Mouse (Mus musculus) ES-Bruce4 (cell line): ENCODE data around the gene Gfer. TPM values are rescaled to one million over a fixed set of nuclear protein-coding genes. Genes with fewer than 3 reads are reported as not detected.
A peak's percentile ranks its signal among the peaks of the same experiment; 100 is the strongest.

Experiments used
- H3K27ac ChIP-seq: 2 replicates; pipeline ENCODE4 v1.5.1; 2012; ENCODE audit warnings: low read length, inconsistent platforms; ENCODE audit not compliant: insufficient read depth
- H3K27me3 ChIP-seq: 2 replicates; pipeline ENCODE4 v1.6.1; 2012; ENCODE audit warnings: mild to moderate bottlenecking, low read length, inconsistent platforms; ENCODE audit not compliant: control insufficient read depth, poor library complexity, insufficient read depth, severe bottlenecking
- H3K36me3 ChIP-seq: 2 replicates; pipeline ENCODE4 v1.6.1; 2012; ENCODE audit warnings: inconsistent platforms, mild to moderate bottlenecking, low read length, moderate library complexity; ENCODE audit not compliant: control insufficient read depth, poor library complexity, insufficient read depth, severe bottlenecking
- H3K4me1 ChIP-seq: one replicate; pipeline ENCODE4 v1.8.1; 2011; ENCODE audit warnings: low read length; ENCODE audit not compliant: control insufficient read depth, insufficient read depth
- H3K4me3 ChIP-seq: 2 replicates; pipeline ENCODE4 v1.5.1; 2011; ENCODE audit warnings: low read depth, mild to moderate bottlenecking, low read length
- H3K9ac ChIP-seq: 2 replicates; pipeline ENCODE4 v1.6.1; 2012; ENCODE audit warnings: low read depth, mild to moderate bottlenecking, inconsistent platforms; ENCODE audit not compliant: poor library complexity, severe bottlenecking
- H3K9me3 ChIP-seq: replicated peaks from 2 replicates; pipeline ENCODE4 v1.6.1; 2012; ENCODE audit warnings: mild to moderate bottlenecking, low read length, inconsistent platforms; ENCODE audit not compliant: control insufficient read depth, poor library complexity, insufficient read depth, severe bottlenecking
- CTCF ChIP-seq: IDR thresholded peaks from one replicate; pipeline ENCODE4 v1.8.1; 2011; ENCODE audit warnings: low read depth, low read length
- EP300 ChIP-seq: IDR thresholded peaks from 2 replicates; pipeline ENCODE4 v1.6.1; 2011; ENCODE audit warnings: low read depth, low read length; ENCODE audit not compliant: insufficient read depth
- POLR2A ChIP-seq: IDR thresholded peaks from one replicate; pipeline ENCODE4 v1.8.1; 2011; ENCODE audit warnings: low read length; ENCODE audit not compliant: insufficient read depth
- polyA plus RNA-seq: library from polyadenylated mRNA; stranded (reverse); fragments of >200 nt; gene quantifications from 2 replicates; pipeline ENCODE4 v1.2.4, GENCODE M21; 2011; ENCODE audit warnings: low read depth; ENCODE audit not compliant: missing spikeins, insufficient read depth, insufficient read length

Gene Gfer
- polyA plus RNA-seq, 1 experiment, result 79.6 TPM

GRCm38 (mm10) chr17:24658017-24658758 lies 37.8 kb downstream of the Gfer start, which contains the start of gene Npw:
TSS of gene Npw (minus strand) at chr17:24658457.
- Histone ChIP-seq H3K9ac (peak within 1 kb of the TSS; percentile 43), H3K27ac (no peak within 1 kb of the TSS), H3K9me3 (no peaks in the 10 kb centered on the region), H3K4me3 (peak within 1 kb of the TSS; percentile 63), H3K36me3 (no peaks in the 10 kb centered on the region), H3K4me1 (no peaks in the 10 kb centered on the region), H3K27me3 (no peaks in the 10 kb centered on the region)
- no peak for TF ChIP-seq CTCF
- no peak for TF ChIP-seq EP300
- TF ChIP-seq POLR2A, result no peak

GRCm38 (mm10) chr17:24654969-24655368 lies 41.0 kb downstream of the Gfer start:
- TF ChIP-seq POLR2A (no peak), EP300 (no peak), CTCF (no peak)
- Histone ChIP-seq H3K27ac (no peak overlapping the region), H3K4me1 (no peaks in the 10 kb centered on the region), H3K36me3 (no peaks in the 10 kb centered on the region), H3K9me3 (no peaks in the 10 kb centered on the region), H3K4me3 (no peak overlapping the region), H3K27me3 (no peaks in the 10 kb centered on the region), H3K9ac (no peak overlapping the region)

GRCm38 (mm10) chr17:24653967-24654710 lies 41.8 kb downstream of the Gfer start:
- Histone ChIP-seq H3K27ac (no peak overlapping the region), H3K4me3 (peak overlapping the region; percentile 47), H3K9me3 (no peaks in the 10 kb centered on the region), H3K27me3 (no peaks in the 10 kb centered on the region), H3K4me1 (no peaks in the 10 kb centered on the region), H3K36me3 (no peaks in the 10 kb centered on the region), H3K9ac (0 out of 2 replicates have a peak overlapping the region, but pooled peaks have one; percentile 39)
- TF ChIP-seq POLR2A (no peak), EP300 (no peak), CTCF (peak; percentile 98)

- Histone ChIP-seq H3K4me3 (no peak overlapping the region), H3K27ac (no peak overlapping the region), H3K9ac (no peak overlapping the region), H3K4me1 (no peaks in the 10 kb centered on the region), H3K36me3 (no peaks in the 10 kb centered on the region), H3K9me3 (no peaks in the 10 kb centered on the region), H3K27me3 (no peaks in the 10 kb centered on the region)
- TF ChIP-seq CTCF (no peak), POLR2A (no peak), EP300 (no peak)
Observed at GRCm38 (mm10) chr17:24651835-24652234, 44.1 kb downstream of the Gfer start.

GRCm38 (mm10) chr17:24650766-24651165 lies 45.2 kb downstream of the Gfer start:
- no peaks in the 10 kb centered on the region for H3K27me3 ChIP-seq
- peak overlapping the region; percentile 83; the same call in 1 of the 2 replicates for H3K9ac ChIP-seq
- no peaks in the 10 kb centered on the region for H3K9me3 ChIP-seq
- no peaks in the 10 kb centered on the region for H3K36me3 ChIP-seq
- no peak overlapping the region for H3K4me3 ChIP-seq
- H3K4me1 ChIP-seq, result peaks cover 2% of the 10 kb centered on the region
- H3K27ac ChIP-seq, result no peak overlapping the region
- no peak for TF ChIP-seq POLR2A
- TF ChIP-seq CTCF, result no peak
- no peak for TF ChIP-seq EP300
